Mouse (Mus musculus) C2C12 (cell line): ENCODE data around the gene Il1r2. TPM values are rescaled to one million over a fixed set of nuclear protein-coding genes. Genes with fewer than 3 reads are reported as not detected.

Source experiments
- H3K27me3 ChIP-seq: one replicate; pipeline ENCODE4 v1.6.1; 2011; ENCODE audit not compliant: control insufficient read depth, insufficient read depth, insufficient read length
- H3K36me3 ChIP-seq: one replicate; pipeline ENCODE4 v1.6.1; 2011; ENCODE audit not compliant: control insufficient read depth, insufficient read depth
- H3K4me3 ChIP-seq: one replicate; pipeline ENCODE4 v1.5.1; 2011; ENCODE audit warnings: mild to moderate bottlenecking, control low read depth; ENCODE audit not compliant: poor library complexity, insufficient read depth, severe bottlenecking
- H3K79me2 ChIP-seq: one replicate; pipeline ENCODE4 v1.6.1; 2011; ENCODE audit not compliant: control insufficient read depth, insufficient read depth
- H3K79me3 ChIP-seq: one replicate; pipeline ENCODE4 v1.6.1; 2011; ENCODE audit warnings: low read depth, control low read depth
- H3ac ChIP-seq: one replicate; pipeline ENCODE3; 2011; ENCODE audit warnings: low read depth; ENCODE audit not compliant: control insufficient read depth, insufficient read length
- CEBPB ChIP-seq: IDR thresholded peaks from one replicate; pipeline ENCODE4 v1.6.1; 2011; ENCODE audit warnings: low read depth, mild to moderate bottlenecking, control low read depth, moderate library complexity
- CTCF ChIP-seq: IDR thresholded peaks from one replicate; pipeline ENCODE4 v1.5.1; 2011; ENCODE audit not compliant: control insufficient read depth, insufficient read depth, insufficient read length
- FOSL1 ChIP-seq: IDR thresholded peaks from one replicate; pipeline ENCODE4 v1.8.0; 2011; ENCODE audit warnings: mild to moderate bottlenecking, low read length; ENCODE audit not compliant: poor library complexity, insufficient read depth, severe bottlenecking
- MAX ChIP-seq: IDR thresholded peaks from one replicate; pipeline ENCODE4 v1.6.1; 2011; ENCODE audit warnings: mild to moderate bottlenecking, control low read depth
- MYOD1 ChIP-seq: IDR thresholded peaks from one replicate; pipeline ENCODE4 v1.6.1; 2011; ENCODE audit warnings: low read depth; ENCODE audit not compliant: control insufficient read depth, insufficient read length
- MYOG ChIP-seq: IDR thresholded peaks from one replicate; pipeline ENCODE4 v1.6.1; 2011; ENCODE audit not compliant: control insufficient read depth, insufficient read length; ENCODE audit errors: extremely low read depth
- USF1 ChIP-seq: IDR thresholded peaks from one replicate; pipeline ENCODE4 v1.6.1; 2011; ENCODE audit warnings: low read depth, mild to moderate bottlenecking, control low read depth, moderate library complexity
- polyA plus RNA-seq: library from polyadenylated mRNA; unstranded; fragments of >200 nt; fragmentation: generic; extraction: Trizol; gene quantifications from one replicate; pipeline ENCODE4 v1.2.1, GENCODE M21; 2012; ENCODE audit warnings: missing spikeins

Gene Il1r2
- polyA plus RNA-seq, 1 experiment, result 0.05 TPM

DNA sequence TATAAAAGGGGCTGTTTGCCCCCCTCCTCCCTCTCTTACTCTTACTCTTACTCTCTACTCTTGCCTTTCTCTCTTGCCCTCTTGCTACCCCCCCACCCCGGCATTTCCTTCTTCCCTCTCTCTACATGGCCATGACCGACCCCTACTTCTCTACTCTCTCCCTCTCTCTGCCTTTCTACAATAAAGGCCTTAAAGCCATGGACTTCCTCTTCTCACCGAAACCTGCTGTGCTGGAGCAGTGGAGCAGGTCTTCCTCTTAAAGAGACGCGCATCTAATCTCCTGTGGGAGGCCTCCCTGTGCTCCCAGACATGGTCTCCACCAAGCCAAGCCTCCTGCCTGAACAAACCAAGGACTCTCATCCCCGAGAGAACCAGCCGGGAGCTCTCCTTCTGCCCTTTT lies 18.8 kb upstream of the Il1r2 start:
- Histone ChIP-seq H3ac (no peak overlapping the region), H3K79me2 (no peaks in the 10 kb centered on the region), H3K79me3 (no peaks in the 10 kb centered on the region), H3K27me3 (no peaks in the 10 kb centered on the region), H3K4me3 (no peak overlapping the region), H3K36me3 (no peaks in the 10 kb centered on the region)
- TF ChIP-seq FOSL1 (no peak), MYOG (no peak), MAX (no peak), CEBPB (no peak), CTCF (no peak), USF1 (no peak), MYOD1 (no peak)

DNA sequence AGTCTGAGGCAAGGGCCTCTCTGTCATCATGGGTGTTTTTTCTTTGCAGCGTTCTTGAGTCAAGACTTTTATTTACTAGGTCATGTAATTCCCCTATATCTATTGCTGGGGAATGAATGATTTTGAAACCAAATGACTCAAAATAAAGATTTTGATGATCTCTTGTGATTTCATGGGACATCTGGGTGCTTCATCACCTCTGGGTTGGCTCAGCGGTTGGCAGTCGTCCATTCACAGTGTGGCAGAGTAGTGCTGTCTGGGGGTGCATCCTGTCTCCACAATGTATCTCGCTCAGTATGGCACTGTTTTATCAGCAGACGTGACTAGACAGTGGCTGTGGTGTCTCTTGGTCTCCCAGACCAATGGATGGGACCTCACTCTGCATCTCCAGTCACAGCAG lies 17.9 kb upstream of the Il1r2 start:
- H3K79me3 ChIP-seq, result no peaks in the 10 kb centered on the region
- no peaks in the 10 kb centered on the region for H3K36me3 ChIP-seq
- H3ac ChIP-seq, result no peak overlapping the region
- H3K4me3 ChIP-seq, result no peak overlapping the region
- H3K79me2 ChIP-seq, result no peaks in the 10 kb centered on the region
- TF ChIP-seq MYOG (no peak), MAX (no peak)
- H3K27me3 ChIP-seq, result no peaks in the 10 kb centered on the region

DNA sequence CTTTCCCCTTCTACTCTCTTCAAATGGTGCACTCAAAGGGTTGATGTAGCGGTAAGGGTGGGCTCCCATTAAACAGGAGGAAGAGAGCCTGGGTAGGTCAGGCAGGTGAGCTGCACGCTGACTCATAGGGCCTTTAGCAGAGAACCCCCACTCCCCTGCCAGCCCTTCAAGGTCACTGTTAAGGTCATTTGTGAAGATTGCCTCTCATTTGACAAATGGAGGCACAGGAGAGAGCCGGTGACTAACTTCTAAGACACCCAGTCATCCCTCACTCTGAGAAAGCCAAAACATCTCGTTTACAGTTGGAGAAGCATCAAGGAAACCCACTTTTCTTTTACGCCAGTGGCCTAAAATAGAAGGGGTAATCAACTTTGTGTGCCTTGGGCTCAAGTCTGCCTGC lies 16.5 kb upstream of the Il1r2 start:
- no peaks in the 10 kb centered on the region for H3K79me3 ChIP-seq
- no peak overlapping the region for H3ac ChIP-seq
- no peaks in the 10 kb centered on the region for H3K36me3 ChIP-seq
- H3K79me2 ChIP-seq, result no peaks in the 10 kb centered on the region
- no peak overlapping the region for H3K4me3 ChIP-seq
- no peaks in the 10 kb centered on the region for H3K27me3 ChIP-seq
- no peak for TF ChIP-seq MYOD1
- TF ChIP-seq MYOG, result no peak
- TF ChIP-seq FOSL1, result no peak
- TF ChIP-seq CTCF, result no peak
- TF ChIP-seq MAX, result no peak
- no peak for TF ChIP-seq USF1
- TF ChIP-seq CEBPB, result no peak

DNA sequence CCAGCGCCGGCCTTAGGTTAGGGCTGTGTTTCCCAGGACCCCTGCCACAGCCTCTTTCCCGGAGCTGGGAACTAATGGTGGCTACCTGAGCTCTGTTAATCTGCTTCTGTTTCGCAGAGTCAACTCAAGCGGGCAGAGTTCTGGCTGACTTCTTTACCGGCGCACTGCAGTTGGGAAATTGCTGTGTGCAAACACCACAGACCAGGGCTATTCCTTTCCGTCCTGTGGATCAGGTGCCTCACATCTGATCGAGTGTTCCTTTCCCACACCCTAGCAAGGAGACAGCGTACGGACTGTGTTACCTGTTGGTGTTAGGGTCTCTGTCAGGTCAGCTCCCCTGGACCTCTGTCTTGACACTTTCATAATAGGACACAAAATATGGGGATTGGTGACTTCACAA lies 15.9 kb upstream of the Il1r2 start:
- no peak for TF ChIP-seq MAX
- no peak for TF ChIP-seq MYOG
- no peak for TF ChIP-seq USF1
- no peak for TF ChIP-seq CEBPB
- TF ChIP-seq MYOD1, result no peak
- no peak for TF ChIP-seq FOSL1
- TF ChIP-seq CTCF, result no peak
- Histone ChIP-seq H3K79me2 (no peaks in the 10 kb centered on the region), H3K27me3 (no peaks in the 10 kb centered on the region), H3K36me3 (no peaks in the 10 kb centered on the region), H3ac (no peak overlapping the region), H3K79me3 (no peaks in the 10 kb centered on the region), H3K4me3 (no peak overlapping the region)

DNA sequence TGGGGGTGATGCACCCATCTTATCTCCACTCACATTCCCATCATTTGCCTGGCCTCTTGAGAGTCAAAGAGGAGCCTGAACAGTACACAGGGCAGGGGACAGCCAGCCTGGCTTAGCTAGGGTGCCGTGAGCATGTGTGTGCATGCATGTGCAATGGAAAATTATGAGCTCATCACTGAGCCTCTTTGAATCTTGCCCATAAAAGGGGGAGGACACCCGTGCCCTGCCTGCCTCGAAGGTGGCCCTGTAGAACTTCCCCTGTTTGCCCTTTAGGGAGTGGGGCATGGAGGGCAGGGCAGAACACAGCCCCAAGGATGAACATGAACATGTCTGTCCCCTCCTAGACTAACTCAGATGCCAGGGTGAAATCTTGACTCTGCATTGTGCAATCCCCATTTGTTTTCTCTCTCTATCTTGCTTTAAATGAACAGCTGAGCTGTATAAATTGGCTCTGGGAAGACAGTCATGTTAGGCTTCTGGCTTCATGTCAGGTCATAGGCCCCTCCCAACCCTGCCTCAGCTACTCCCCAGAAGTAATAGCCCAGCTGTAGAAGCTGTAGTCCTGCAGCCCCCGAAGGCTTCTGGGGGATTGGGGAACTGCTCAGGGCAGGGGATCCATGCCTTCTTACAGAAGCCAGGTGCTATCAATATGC lies 14.6 kb upstream of the Il1r2 start:
- Histone ChIP-seq H3K79me3 (no peaks in the 10 kb centered on the region), H3K36me3 (no peaks in the 10 kb centered on the region), H3K4me3 (no peak overlapping the region), H3K79me2 (no peaks in the 10 kb centered on the region), H3ac (no peak overlapping the region), H3K27me3 (no peaks in the 10 kb centered on the region)
- TF ChIP-seq CEBPB (no peak), MYOD1 (no peak), MYOG (no peak), FOSL1 (no peak), CTCF (no peak), MAX (no peak), USF1 (no peak)

DNA sequence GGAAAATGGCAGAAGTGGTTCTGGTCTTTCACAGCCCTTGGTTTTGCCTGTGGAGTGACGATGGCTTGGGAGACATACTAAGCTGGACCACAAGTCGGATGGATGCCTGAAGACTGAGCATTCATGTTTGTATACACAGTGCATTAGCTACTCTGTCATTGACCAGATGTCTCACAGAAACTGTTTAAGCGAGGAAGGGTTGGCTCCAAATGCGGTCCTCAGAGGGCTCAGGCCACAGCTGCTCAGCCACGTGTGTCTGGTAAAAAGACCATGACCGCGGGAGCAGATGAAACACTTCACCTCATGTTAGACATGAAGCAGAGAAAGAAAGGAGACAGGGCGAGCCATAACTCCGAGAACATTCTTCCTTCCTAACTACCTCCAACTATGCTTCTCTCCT lies 12.5 kb upstream of the Il1r2 start:
- H3K79me2 ChIP-seq, result no peaks in the 10 kb centered on the region
- no peaks in the 10 kb centered on the region for H3K27me3 ChIP-seq
- no peaks in the 10 kb centered on the region for H3K36me3 ChIP-seq
- no peak overlapping the region for H3K4me3 ChIP-seq
- H3ac ChIP-seq, result no peak overlapping the region
- H3K79me3 ChIP-seq, result no peaks in the 10 kb centered on the region
- TF ChIP-seq MYOG, result no peak
- TF ChIP-seq FOSL1, result no peak
- TF ChIP-seq MAX, result no peak
- TF ChIP-seq MYOD1, result no peak
- TF ChIP-seq USF1, result no peak
- no peak for TF ChIP-seq CEBPB
- TF ChIP-seq CTCF, result no peak
